Mouse (Mus musculus) myocyte (in vitro differentiated cells): ENCODE data around the gene Zbtb40.
A peak's percentile ranks its signal among the peaks of the same experiment; 100 is the strongest.

Experiments
- CEBPB ChIP-seq: IDR thresholded peaks from 2 replicates; pipeline ENCODE4 v1.6.1; 2011; ENCODE audit warnings: mild to moderate bottlenecking, moderate library complexity; ENCODE audit not compliant: poor library complexity, insufficient read depth, severe bottlenecking
- E2F4 ChIP-seq: IDR thresholded peaks from one replicate; pipeline ENCODE4 v1.6.1; 2011; ENCODE audit warnings: mild to moderate bottlenecking, control low read depth, moderate library complexity; ENCODE audit not compliant: insufficient read depth
- MAX ChIP-seq: IDR thresholded peaks from one replicate; pipeline ENCODE4 v1.6.1; 2011; ENCODE audit warnings: low read depth, mild to moderate bottlenecking, control low read depth
- MYOD1 ChIP-seq, 3 experiments: IDR thresholded peaks; one replicate each; pipeline ENCODE4 v1.6.1; 2011; ENCODE audit warnings: control low read depth in 2 of 3, low read depth in 2 of 3, mild to moderate bottlenecking in 2 of 3, moderate library complexity in 1 of 3; ENCODE audit not compliant: insufficient read length in 2 of 3, control insufficient read depth in 1 of 3
- MYOG ChIP-seq, 3 experiments: IDR thresholded peaks; one replicate each; pipeline ENCODE4 v1.6.1; 2011; ENCODE audit warnings: control low read depth in 2 of 3, low read depth in 2 of 3, mild to moderate bottlenecking in 2 of 3; ENCODE audit not compliant: insufficient read length in 2 of 3, control insufficient read depth in 1 of 3, insufficient read depth in 1 of 3
- POLR2A ChIP-seq: IDR thresholded peaks from one replicate; pipeline ENCODE4 v1.6.1; 2011; ENCODE audit warnings: low read depth, mild to moderate bottlenecking, control low read depth, moderate library complexity; ENCODE audit not compliant: insufficient read length
- POLR2AphosphoS2 ChIP-seq: IDR thresholded peaks from one replicate; pipeline ENCODE4 v1.6.1; 2011; ENCODE audit warnings: low read depth, control low read depth; ENCODE audit not compliant: insufficient read length
- REST ChIP-seq: IDR thresholded peaks from one replicate; pipeline ENCODE4 v1.6.1; 2011; ENCODE audit warnings: mild to moderate bottlenecking, control low read depth, moderate library complexity; ENCODE audit not compliant: insufficient read depth, insufficient read length
- SRF ChIP-seq: IDR thresholded peaks from one replicate; pipeline ENCODE4 v1.6.1; 2011; ENCODE audit warnings: low read depth; ENCODE audit not compliant: control insufficient read depth, insufficient read length
- TCF12 ChIP-seq: IDR thresholded peaks from one replicate; pipeline ENCODE4 v1.6.1; 2011; ENCODE audit warnings: mild to moderate bottlenecking, control low read depth; ENCODE audit not compliant: poor library complexity, insufficient read depth, severe bottlenecking
- TCF3 ChIP-seq: IDR thresholded peaks from one replicate; pipeline ENCODE4 v1.6.1; 2011; ENCODE audit warnings: low read depth, control low read depth; ENCODE audit not compliant: insufficient read length
- USF1 ChIP-seq: IDR thresholded peaks from one replicate; pipeline ENCODE4 v1.6.1; 2011; ENCODE audit warnings: low read depth, mild to moderate bottlenecking, control low read depth, moderate library complexity

DNA sequence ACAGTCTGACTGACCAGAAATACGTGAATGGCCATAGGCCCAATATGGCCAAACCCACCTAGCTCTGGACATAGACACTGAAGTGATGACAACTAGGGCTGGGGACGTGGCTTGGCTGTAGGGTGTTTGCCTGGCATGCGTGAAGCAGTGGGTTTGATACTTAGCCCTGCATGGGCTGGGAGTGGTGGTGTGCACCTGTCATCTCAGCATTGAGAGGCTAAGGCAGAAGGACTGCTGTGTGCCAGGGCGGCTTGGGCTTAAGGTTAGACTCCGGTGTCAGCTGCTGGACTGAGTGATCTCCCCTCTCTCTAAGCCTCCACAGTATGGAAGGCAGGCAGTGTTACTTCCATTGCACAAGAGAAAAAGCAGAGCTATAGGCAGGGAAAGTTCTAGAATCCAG, 110.7 kb downstream of the Zbtb40 start:
- no peak for TF ChIP-seq USF1
- no peak for TF ChIP-seq MAX
- TF ChIP-seq MYOD1 (IDR thresholded peaks at IDR 0.05; ENCODE audit: control insufficient read depth in 1 of 3, insufficient read length in 2 of 3, low read depth in 2 of 3), result peak in 2 of 3 experiments; percentile 20 to 81
- TF ChIP-seq POLR2A, result no peak
- no peak for TF ChIP-seq CEBPB
- no peak for TF ChIP-seq POLR2AphosphoS2
- no peak for TF ChIP-seq REST
- TF ChIP-seq MYOG (IDR thresholded peaks at IDR 0.05; ENCODE audit: control insufficient read depth in 1 of 3, insufficient read depth in 1 of 3, insufficient read length in 2 of 3, low read depth in 2 of 3), result peak in 1 of 3 experiments; percentile 67
- TF ChIP-seq TCF12, result no peak
- no peak for TF ChIP-seq TCF3
- TF ChIP-seq SRF, result no peak
- TF ChIP-seq E2F4, result no peak
